Mouse (Mus musculus): Measurements from ENCODE around the gene Ddx47.

- TF ChIP-seq CTCF (IDR thresholded peaks at IDR 0.05; ENCODE audit: low read depth) (no peak), EP300 (IDR thresholded peaks at IDR 0.05; ENCODE audit: low read depth) (no peak)
These were observed 13.3 kb upstream of the Ddx47 start for GRCm38 (mm10) chr6:134998076-134998475.

Data from liver, embryonic 14.5 days (tissue).